Comparison of ENCODE assay signal across 9 mouse cellular contexts in genomic region chr12:91878056-91878911, GRCm38 (mm10). TPM values are rescaled to one million over a fixed set of nuclear protein-coding genes. Genes with fewer than 3 reads are reported as not detected.
A peak's percentile ranks its signal among the peaks of the same experiment; 100 is the strongest.
DNase-seq lines count a peak whose midpoint lies in the region; ATAC-seq and TF ChIP-seq lines count a peak whose summit lies in the region.
"Had no signal": no experiment of that assay in that cellular context is flagged by ENCODE, and none has a peak within 500 bp of the region (broad histone marks: within the 10 kb centered on the region; RNA-seq: fewer than 3 reads in every experiment).

No protein-coding gene starts in this region.

- intact Hi-C loops in heart, postnatal 25 days (cut with DNase I) = no loop called here

- 61% methylated on average over 21 of the region's 21 CpGs for WGBS in lung, embryonic 14.5 days
- 63% methylated on average over 21 of the region's 21 CpGs for WGBS in embryonic facial prominence, embryonic 10.5 days
- WGBS in limb, embryonic 13.5 days = 44% methylated on average over 21 of the region's 21 CpGs
- WGBS in olfactory bulb, adult 2 months = 64% methylated on average over 21 of the region's 21 CpGs

- no peaks in the 10 kb centered on the region for H3K36me3 ChIP-seq in lung, embryonic 14.5 days (ENCODE audit: insufficient read depth)
- no peaks in the 10 kb centered on the region for H3K36me3 ChIP-seq in embryonic facial prominence, embryonic 10.5 days (replicated peaks)
- H3K36me3 ChIP-seq in limb, embryonic 13.5 days = no peaks in the 10 kb centered on the region
- H3K36me3 ChIP-seq: lung, embryonic 15.5 days had no signal

- no peak for TF ChIP-seq CTCF in lung, embryonic 14.5 days (IDR thresholded peaks at IDR 0.05; ENCODE audit: low read depth)
- TF ChIP-seq CTCF in olfactory bulb, adult 2 months (IDR thresholded peaks at IDR 0.05; ENCODE audit: insufficient read depth, low read depth, low read length) = no peak

- H3K9me3 ChIP-seq in lung, embryonic 14.5 days (ENCODE audit: low read depth, low read length) = no peaks in the 10 kb centered on the region
- H3K9me3 ChIP-seq in embryonic facial prominence, embryonic 10.5 days = no peaks in the 10 kb centered on the region
- H3K9me3 ChIP-seq in limb, embryonic 13.5 days = no peaks in the 10 kb centered on the region
- H3K9me3 ChIP-seq: lung, embryonic 15.5 days had no signal

- no peak overlapping the region for H3K4me2 ChIP-seq in lung, embryonic 14.5 days
- peak overlapping the region; percentile 33 for H3K4me2 ChIP-seq in limb, embryonic 13.5 days (replicated peaks)
- H3K4me2 ChIP-seq: lung, embryonic 15.5 days had no signal

- H3K4me3 ChIP-seq in lung, embryonic 14.5 days (ENCODE audit: low read depth, low read length) = no peak overlapping the region
- H3K4me3 ChIP-seq in embryonic facial prominence, embryonic 10.5 days = no peak overlapping the region
- no peak overlapping the region for H3K4me3 ChIP-seq in limb, embryonic 13.5 days
- H3K4me3 ChIP-seq in olfactory bulb, adult 2 months (ENCODE audit: insufficient read depth, low read depth, low read length) = no peak overlapping the region
- H3K4me3 ChIP-seq: heart, adult 2 months; lung, embryonic 15.5 days had no signal

- ATAC-seq in lung, embryonic 14.5 days (ENCODE audit: insufficient read depth) = peak; percentile 29; the same call in 1 of the 2 replicates
- ATAC-seq in limb, embryonic 13.5 days (ENCODE audit: low FRiP score, low read depth) = peak; percentile 52; the same call in 1 of the 2 replicates

- TF ChIP-seq POLR2A in olfactory bulb, adult 2 months (IDR thresholded peaks at IDR 0.05; ENCODE audit: insufficient read depth, low read depth, low read length) = no peak

- no peak overlapping the region for H3K9ac ChIP-seq in lung, embryonic 14.5 days
- H3K9ac ChIP-seq in limb, embryonic 13.5 days = no peak overlapping the region
- H3K9ac ChIP-seq: lung, embryonic 15.5 days had no signal

- H3K27me3 ChIP-seq in lung, embryonic 14.5 days (ENCODE audit: insufficient read depth, low read length) = no peaks in the 10 kb centered on the region
- H3K27me3 ChIP-seq in embryonic facial prominence, embryonic 10.5 days (replicated peaks; ENCODE audit: low read depth, poor library complexity, severe bottlenecking) = no peaks in the 10 kb centered on the region
- H3K27me3 ChIP-seq in limb, embryonic 13.5 days = no peaks in the 10 kb centered on the region
- H3K27me3 ChIP-seq: lung, embryonic 15.5 days had no signal

- no peak overlapping the region for H3K27ac ChIP-seq in lung, embryonic 14.5 days (ENCODE audit: low read depth)
- no peak overlapping the region for H3K27ac ChIP-seq in embryonic facial prominence, embryonic 10.5 days (replicated peaks)
- peak overlapping the region; percentile 49; the same call in 1 of the 2 replicates for H3K27ac ChIP-seq in limb, embryonic 13.5 days
- peak overlapping the region; percentile 34; the same call in 1 of the 2 replicates for H3K27ac ChIP-seq in olfactory bulb, adult 2 months (ENCODE audit: insufficient read depth, low read depth, low read length)
- H3K27ac ChIP-seq: heart, adult 2 months; lung, embryonic 15.5 days had no signal

- no peak for DNase-seq in lung, embryonic 14.5 days
- no peak for DNase-seq in lung, postnatal 4 days
- peak; percentile 25 for DNase-seq in embryonic facial prominence, embryonic 10.5 days (ENCODE audit: low spot score)
- no peak for DNase-seq in yolk sac, embryonic 10.5 days (ENCODE audit: low spot score)
- DNase-seq in heart, postnatal 25 days (ENCODE audit: low spot score) = no peak
- DNase-seq: heart, adult 2 months had no signal

- H3K4me1 ChIP-seq in lung, embryonic 14.5 days (ENCODE audit: insufficient read depth) = no peaks in the 10 kb centered on the region
- H3K4me1 ChIP-seq in embryonic facial prominence, embryonic 10.5 days = peaks cover 21% of the 10 kb centered on the region
- peaks cover 21% of the 10 kb centered on the region for H3K4me1 ChIP-seq in limb, embryonic 13.5 days
- H3K4me1 ChIP-seq in olfactory bulb, adult 2 months (ENCODE audit: control insufficient read depth, insufficient read depth, low read length) = peaks cover 6% of the 10 kb centered on the region
- H3K4me1 ChIP-seq: lung, embryonic 15.5 days had no signal

RNA-seq across cellular contexts. Expression of gene Sel1l, which starts 29.3 kb away (rescaled TPM):
- polyA plus RNA-seq in lung, embryonic 14.5 days (2014; fragmentation: Nextera tagmentation; extraction: Ambion mirVana) = 104 TPM in 2 replicates
- 56.3 TPM in 2 replicates for polyA plus RNA-seq in embryonic facial prominence, embryonic 10.5 days (2016; fragmentation: Nextera tagmentation; extraction: Ambion mirVana)
- 98.8 and 106 TPM in 2 replicates for polyA plus RNA-seq in limb, embryonic 13.5 days (2015; fragmentation: Nextera tagmentation; extraction: Ambion mirVana)
- polyA plus RNA-seq in olfactory bulb, adult 2 months (2012; ENCODE audit: insufficient read depth, insufficient read length, low replicate concordance, missing spikeins) = 256 TPM in 1 of 2 replicates, not detected in the other
- 10 to 100 TPM; 62.3 to 69.2 TPM for total RNA-seq in heart, postnatal 25 days (2021)

Comparison
In these comparisons a context has a peak if more than half of its experiments do, and no peak if none do; other contexts are left out.
1. H3K27ac ChIP-seq: peak in limb, embryonic 13.5 days (single experiment) and olfactory bulb, adult 2 months (single experiment); none in lung, embryonic 14.5 days (single experiment) and embryonic facial prominence, embryonic 10.5 days (single experiment).